Mouse (Mus musculus): ENCODE results near the gene Gm20509. TPM values are rescaled to one million over a fixed set of nuclear protein-coding genes. Genes with fewer than 3 reads are reported as not detected.
"Not testable (repeated sequence)": the region's sequence is repeated elsewhere in the genome, so short reads cannot be mapped to it uniquely, and the experiment has no call there.

The Gm20509 gene
- polyA plus RNA-seq, 1 experiment from 2014 or later: not detected

DNA sequence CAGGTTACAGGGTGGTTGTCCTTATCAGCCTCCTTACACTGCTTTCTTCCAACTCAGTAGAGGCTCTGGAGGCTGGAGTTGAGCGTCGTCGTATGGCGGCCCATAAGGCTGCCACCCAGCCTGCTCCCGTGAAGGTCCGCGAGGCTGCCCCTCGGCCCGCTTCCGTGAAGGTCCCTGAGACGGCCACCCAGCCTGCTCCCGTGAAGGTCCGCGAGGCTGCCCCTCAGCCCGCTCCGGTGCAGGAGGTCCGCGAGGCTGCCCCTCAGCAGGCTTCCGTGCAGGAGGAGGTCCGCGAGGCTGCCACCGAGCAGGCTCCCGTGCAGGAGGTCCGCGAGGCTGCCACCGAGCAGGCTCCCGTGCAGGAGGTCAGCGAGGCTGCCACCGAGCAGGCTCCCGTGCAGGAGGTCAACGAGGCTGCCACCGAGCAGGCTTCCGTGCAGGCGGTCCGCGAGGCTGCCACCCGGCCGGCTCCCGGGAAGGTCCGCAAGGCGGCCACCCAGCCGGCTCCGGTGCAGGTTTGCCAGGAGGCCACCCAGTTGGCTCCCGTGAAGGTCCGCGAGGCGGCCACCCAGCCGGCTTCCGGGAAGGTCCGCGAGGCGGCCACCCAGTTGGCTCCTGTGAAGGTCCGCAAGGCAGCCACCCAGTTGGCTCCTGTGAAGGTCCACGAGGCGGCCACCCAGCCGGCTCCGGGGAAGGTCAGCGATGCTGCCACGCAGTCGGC is 1.0 kb downstream of the Gm20509 start:
- 5% methylated on average over 60 of the region's 60 CpGs for WGBS
- H3K27me3 ChIP-seq: peaks cover 44% of the 10 kb centered on the region
- peak; percentile 30; the same call in 1 of the 2 replicates for ATAC-seq (ENCODE audit: insufficient number of reproducible peaks, insufficient read depth, low FRiP score, low TSS enrichment, low read depth)
- no peak overlapping the region for H3K27ac ChIP-seq
- H3K9ac ChIP-seq: peak overlapping the region; percentile 73
- peaks cover 9% of the 10 kb centered on the region for H3K4me1 ChIP-seq
- peak overlapping the region; percentile 89 for H3K4me2 ChIP-seq
- no peaks in the 10 kb centered on the region for H3K36me3 ChIP-seq
- H3K9me3 ChIP-seq: no peaks in the 10 kb centered on the region
- H3K4me3 ChIP-seq: peak overlapping the region; percentile 47

DNA sequence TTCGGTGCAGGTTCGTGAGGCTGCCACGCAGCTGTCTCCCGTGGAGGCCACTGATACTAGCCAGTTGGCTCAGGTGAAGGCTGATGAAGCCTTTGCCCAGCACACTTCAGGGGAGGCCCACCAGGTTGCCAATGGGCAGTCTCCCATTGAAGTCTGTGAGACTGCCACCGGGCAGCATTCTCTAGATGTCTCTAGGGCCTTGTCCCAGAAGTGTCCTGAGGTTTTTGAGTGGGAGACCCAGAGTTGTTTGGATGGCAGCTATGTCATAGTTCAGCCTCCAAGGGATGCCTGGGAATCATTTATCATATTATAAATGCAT is 1.6 kb downstream of the Gm20509 start:
- Histone ChIP-seq H3K4me3 (peak overlapping the region; percentile 47), H3K36me3 (no peaks in the 10 kb centered on the region), H3K9me3 (no peaks in the 10 kb centered on the region), H3K4me1 (peaks cover 9% of the 10 kb centered on the region), H3K27me3 (peaks cover 44% of the 10 kb centered on the region), H3K4me2 (peak overlapping the region; percentile 89), H3K27ac (no peak overlapping the region), H3K9ac (peak overlapping the region; percentile 73; the same call in 1 of the 2 replicates)
- ATAC-seq (ENCODE audit: insufficient number of reproducible peaks, insufficient read depth, low FRiP score, low TSS enrichment, low read depth): no peak
- WGBS: 41% methylated on average over 5 of the region's 5 CpGs

DNA sequence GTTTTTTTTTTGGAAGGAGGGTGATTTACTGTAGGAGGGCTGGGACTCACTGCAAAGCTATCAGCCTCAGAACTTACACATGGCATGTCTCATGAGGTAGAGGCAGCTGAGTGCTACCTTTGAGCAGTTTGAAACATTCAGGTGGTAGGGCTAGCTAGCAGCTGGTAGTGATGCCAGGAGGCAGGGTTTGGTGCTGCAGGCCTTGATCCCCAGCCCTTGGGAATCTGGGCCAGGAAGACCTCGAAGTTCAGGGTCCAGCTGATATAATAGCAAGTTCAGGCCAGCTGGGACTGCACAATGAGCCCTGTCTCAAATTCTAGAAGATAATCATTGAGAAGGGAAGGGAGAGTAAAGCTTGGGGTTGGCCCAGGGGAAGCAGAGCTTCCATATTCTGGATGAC is 2.9 kb downstream of the Gm20509 start:
- no peak for ATAC-seq (ENCODE audit: insufficient number of reproducible peaks, insufficient read depth, low FRiP score, low TSS enrichment, low read depth)

DNA sequence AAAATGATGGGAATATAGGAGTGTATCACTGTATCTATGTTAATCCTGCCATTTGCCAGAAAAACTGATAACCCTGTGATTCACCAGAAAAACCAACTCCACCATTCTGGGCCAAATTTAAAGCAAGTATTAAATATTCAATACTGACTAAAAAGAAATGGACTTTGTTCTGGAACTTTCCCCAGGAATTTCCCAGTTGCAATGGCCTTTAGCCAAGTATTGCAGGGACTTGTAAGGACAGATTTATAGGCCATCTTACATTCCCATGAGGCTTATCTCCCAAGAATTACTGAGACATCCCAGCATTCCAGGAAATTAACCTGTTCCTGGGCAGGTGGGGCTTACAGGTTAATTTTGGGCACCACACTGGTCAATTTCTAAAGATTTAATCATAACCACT is 3.5 kb downstream of the Gm20509 start:
- Histone ChIP-seq H3K27ac (no peak overlapping the region), H3K4me3 (no peak overlapping the region), H3K36me3 (no peaks in the 10 kb centered on the region), H3K4me1 (peaks cover 9% of the 10 kb centered on the region), H3K9ac (no peak overlapping the region), H3K4me2 (no peak overlapping the region), H3K27me3 (peaks cover 44% of the 10 kb centered on the region), H3K9me3 (no peaks in the 10 kb centered on the region)
- no peak for ATAC-seq (ENCODE audit: insufficient number of reproducible peaks, insufficient read depth, low FRiP score, low TSS enrichment, low read depth)

More for the DNA sequence above, 2.9 kb downstream of the Gm20509 start:
- Histone ChIP-seq H3K4me2 (no peak overlapping the region), H3K4me1 (peaks cover 9% of the 10 kb centered on the region), H3K9me3 (no peaks in the 10 kb centered on the region), H3K36me3 (no peaks in the 10 kb centered on the region), H3K4me3 (no peak overlapping the region), H3K27ac (no peak overlapping the region), H3K9ac (no peak overlapping the region), H3K27me3 (peaks cover 44% of the 10 kb centered on the region)
- WGBS: 62% methylated on average over 1 of the region's 1 CpGs

DNA sequence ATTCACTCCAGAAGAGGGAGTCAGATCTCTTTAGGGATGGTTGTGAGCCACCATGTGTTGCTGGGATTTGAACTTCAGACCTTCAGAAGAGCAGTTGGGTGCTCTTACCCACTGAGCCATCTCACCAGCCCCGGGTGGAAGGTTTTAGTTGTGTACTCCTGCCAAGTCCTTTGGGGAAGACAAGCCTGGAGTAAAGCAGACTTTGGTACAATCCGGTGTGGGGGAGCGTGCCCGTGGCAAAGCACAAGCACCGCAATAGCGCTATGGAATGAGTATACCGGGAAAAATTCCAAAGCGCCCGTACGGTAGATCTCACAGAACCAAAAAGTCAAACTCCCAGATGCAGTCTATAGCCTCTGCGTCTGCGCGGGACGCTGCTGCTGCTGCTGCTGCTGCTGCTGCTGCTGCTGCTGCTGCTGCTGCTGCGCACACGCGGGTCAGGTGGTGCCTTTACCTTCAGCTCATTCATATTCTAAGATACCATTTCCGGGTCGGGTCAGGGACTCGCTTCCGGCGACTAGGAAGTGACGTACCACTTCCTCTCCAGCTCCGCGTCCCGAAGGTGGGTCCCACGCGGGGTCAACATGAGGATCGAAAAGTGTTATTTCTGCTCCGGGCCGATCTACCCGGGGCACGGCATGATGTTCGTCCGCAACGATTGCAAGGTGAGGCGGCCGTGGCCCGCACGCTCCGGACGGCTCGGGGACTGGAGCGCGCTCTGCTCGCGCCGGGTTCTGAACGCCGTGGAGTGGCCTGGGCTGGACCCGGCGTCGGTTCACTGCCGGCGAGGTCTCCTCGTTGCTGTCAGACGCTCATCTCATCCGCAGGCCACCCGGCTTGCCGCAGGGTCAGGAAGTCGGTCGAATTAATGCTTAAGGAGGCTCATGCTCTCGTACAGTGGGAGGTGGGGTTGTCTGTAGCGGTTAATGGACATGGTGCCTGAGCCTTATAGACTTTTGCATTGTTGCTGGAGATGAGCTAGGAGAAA is 10.9 kb downstream of the Gm20509 start, which contains the start of gene Rsl24d1:
Rsl24d1 (plus strand) TSS at position 508 of the 988 bp plus-strand sequence.
- Histone ChIP-seq H3K36me3 (peaks cover 29% of the 10 kb centered on the region), H3K9ac (peak within 1 kb of the TSS; percentile 82), H3K4me2 (peak within 1 kb of the TSS; percentile 77), H3K27ac (peak within 1 kb of the TSS; percentile 80), H3K4me3 (peak within 1 kb of the TSS; percentile 75), H3K27me3 (no peaks in the 10 kb centered on the region), H3K4me1 (peaks cover 7% of the 10 kb centered on the region; the same call in 1 of the 2 replicates), H3K9me3 (no peaks in the 10 kb centered on the region)
- ATAC-seq (ENCODE audit: insufficient number of reproducible peaks, insufficient read depth, low FRiP score, low TSS enrichment, low read depth): peak; percentile 92
- WGBS: under 1% methylated on average over 64 of the region's 64 CpGs

DNA sequence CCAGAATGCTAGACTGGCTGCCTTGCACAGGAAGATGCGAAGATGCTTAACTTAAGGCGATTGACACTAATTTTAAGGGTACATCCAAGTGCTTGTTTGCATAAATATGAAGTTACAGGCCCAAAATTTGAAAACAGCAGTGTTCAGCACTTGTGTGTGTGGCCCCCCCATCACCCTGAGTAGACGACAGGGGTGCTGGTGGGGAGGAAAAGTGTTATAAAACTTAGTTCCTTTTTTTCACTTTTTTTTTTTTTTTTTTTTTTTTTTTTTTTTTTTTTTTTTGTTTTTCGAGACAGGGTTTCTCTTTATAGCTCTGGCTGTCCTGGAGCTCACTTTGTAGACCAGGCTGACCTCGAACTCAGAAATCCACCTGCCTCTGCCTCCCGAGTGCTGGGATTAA is 14.4 kb downstream of the Gm20509 start:
- H3K27me3 ChIP-seq; H3K9ac ChIP-seq; H3K27ac ChIP-seq; H3K4me2 ChIP-seq; ATAC-seq (ENCODE audit: insufficient number of reproducible peaks, insufficient read depth, low FRiP score, low TSS enrichment, low read depth); H3K4me3 ChIP-seq; H3K9me3 ChIP-seq; H3K4me1 ChIP-seq: not testable (repeated sequence)
- 88% methylated on average over 5 of the region's 6 CpGs for WGBS
- H3K36me3 ChIP-seq: peaks cover 57% of the 10 kb centered on the region

DNA sequence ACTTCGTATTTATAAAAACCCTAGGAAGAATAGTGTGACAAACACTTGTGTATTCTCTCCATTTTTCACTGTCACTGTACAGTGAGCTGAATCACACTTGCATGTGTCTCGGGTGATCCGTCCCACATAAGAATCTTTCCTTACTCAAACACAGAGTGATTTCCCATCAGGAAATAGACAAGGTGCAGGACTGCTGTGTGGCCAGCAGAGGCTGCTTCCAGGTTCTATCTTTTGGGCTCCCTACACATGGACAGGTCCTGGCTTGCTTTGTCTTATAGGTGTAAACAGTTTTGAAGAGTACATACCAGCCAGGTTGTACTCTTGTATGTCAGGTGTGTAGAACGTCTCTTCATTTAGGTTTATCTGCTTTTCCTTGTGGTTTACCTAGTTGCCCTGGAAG is 15.7 kb downstream of the Gm20509 start:
- no peak overlapping the region for H3K27ac ChIP-seq
- H3K4me1 ChIP-seq: peaks cover 7% of the 10 kb centered on the region; the same call in 1 of the 2 replicates
- H3K27me3 ChIP-seq: no peaks in the 10 kb centered on the region
- H3K36me3 ChIP-seq: peaks cover 63% of the 10 kb centered on the region
- H3K4me3 ChIP-seq: no peak overlapping the region
- WGBS: 90% methylated on average over 4 of the region's 4 CpGs
- no peak overlapping the region for H3K9ac ChIP-seq
- H3K4me2 ChIP-seq: no peak overlapping the region
- no peaks in the 10 kb centered on the region for H3K9me3 ChIP-seq
- no peak for ATAC-seq (ENCODE audit: insufficient number of reproducible peaks, insufficient read depth, low FRiP score, low TSS enrichment, low read depth)

DNA sequence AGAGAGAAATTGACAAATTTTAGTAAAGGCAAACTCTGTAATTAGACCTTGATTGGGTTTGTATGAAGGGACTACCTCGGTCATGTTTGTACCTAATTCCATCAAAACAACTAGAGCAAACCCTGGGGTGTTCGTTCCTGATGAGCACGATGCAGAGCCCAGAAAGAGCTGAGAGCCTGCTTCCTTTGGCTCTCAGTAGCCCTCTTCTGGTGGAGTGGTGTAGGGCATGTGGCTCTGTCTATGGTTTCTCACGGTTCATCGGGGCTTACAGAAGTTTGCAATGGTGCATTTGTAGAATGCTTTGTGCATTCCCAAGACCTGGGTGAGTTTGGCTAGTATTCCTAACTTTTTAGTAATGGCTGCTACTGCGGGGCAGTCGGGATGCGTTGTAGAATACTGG is 19.5 kb downstream of the Gm20509 start:
- Histone ChIP-seq H3K27me3 (no peaks in the 10 kb centered on the region), H3K9ac (no peak overlapping the region), H3K9me3 (no peaks in the 10 kb centered on the region), H3K4me2 (no peak overlapping the region), H3K36me3 (peaks cover 79% of the 10 kb centered on the region), H3K27ac (no peak overlapping the region), H3K4me1 (no peaks in the 10 kb centered on the region), H3K4me3 (no peak overlapping the region)
- 81% methylated on average over 8 of the region's 8 CpGs for WGBS
- ATAC-seq (ENCODE audit: insufficient number of reproducible peaks, insufficient read depth, low FRiP score, low TSS enrichment, low read depth): no peak

DNA sequence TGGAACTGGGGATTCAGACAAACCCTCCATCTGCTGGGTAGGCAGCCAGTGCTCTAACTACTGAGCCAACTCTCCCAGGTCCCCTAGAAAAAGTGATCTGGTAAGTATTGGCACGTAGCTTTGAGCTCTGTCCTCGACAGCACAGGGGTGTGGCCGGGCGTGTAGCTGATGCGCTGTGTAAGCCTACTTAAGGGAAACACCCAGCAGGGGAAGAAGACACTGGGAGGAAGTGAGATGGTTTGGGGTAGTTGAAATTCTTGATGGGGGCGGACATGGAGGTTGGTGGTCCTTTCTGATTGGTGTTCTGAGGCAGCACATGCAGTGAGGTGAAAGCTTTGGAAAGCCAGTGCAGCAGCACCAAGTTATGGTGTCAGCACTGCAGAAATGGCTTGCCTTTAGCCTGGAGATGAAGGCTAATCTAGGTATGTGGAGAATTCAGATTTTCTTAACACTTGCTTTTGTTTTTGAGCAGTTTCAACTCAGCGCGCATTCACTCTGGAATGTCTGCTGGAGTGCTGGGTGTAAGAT is 22.8 kb downstream of the Gm20509 start:
- H3K27ac ChIP-seq: no peak overlapping the region
- peaks cover 88% of the 10 kb centered on the region for H3K36me3 ChIP-seq

DNA sequence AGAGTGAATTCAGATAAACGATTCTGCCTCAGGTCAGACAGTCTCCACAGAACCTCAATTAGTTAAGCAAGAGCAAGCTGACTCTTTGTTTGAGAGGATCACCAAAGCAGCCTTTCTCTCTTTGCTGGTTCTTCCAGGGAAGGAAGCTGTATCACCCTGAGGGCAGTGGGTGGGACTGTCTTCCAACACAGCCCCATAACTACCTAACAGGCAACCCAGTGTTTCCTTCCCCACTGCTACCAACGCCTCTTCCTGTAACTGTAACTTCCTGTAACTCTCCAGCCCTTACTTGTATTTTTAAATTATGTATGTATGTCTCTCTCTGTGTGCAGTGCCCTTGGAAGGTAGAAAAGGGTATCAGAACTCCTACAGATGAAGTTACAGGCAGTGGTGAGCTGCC is 25.2 kb downstream of the Gm20509 start:
- Histone ChIP-seq H3K9ac (no peak overlapping the region), H3K27ac (no peak overlapping the region), H3K4me2 (no peak overlapping the region), H3K27me3 (no peaks in the 10 kb centered on the region), H3K9me3 (no peaks in the 10 kb centered on the region), H3K4me1 (no peaks in the 10 kb centered on the region), H3K4me3 (no peak overlapping the region), H3K36me3 (peaks cover 69% of the 10 kb centered on the region)
- WGBS: 50% methylated on average over 2 of the region's 2 CpGs
- no peak for ATAC-seq (ENCODE audit: insufficient number of reproducible peaks, insufficient read depth, low FRiP score, low TSS enrichment, low read depth)

More for the DNA sequence above, 22.8 kb downstream of the Gm20509 start:
- no peak overlapping the region for H3K9ac ChIP-seq
- no peak for ATAC-seq (ENCODE audit: insufficient number of reproducible peaks, insufficient read depth, low FRiP score, low TSS enrichment, low read depth)
- H3K4me2 ChIP-seq: no peak overlapping the region
- H3K4me3 ChIP-seq: no peak overlapping the region
- WGBS: 91% methylated on average over 8 of the region's 8 CpGs
- H3K9me3 ChIP-seq: no peaks in the 10 kb centered on the region
- H3K4me1 ChIP-seq: no peaks in the 10 kb centered on the region
- no peaks in the 10 kb centered on the region for H3K27me3 ChIP-seq

DNA sequence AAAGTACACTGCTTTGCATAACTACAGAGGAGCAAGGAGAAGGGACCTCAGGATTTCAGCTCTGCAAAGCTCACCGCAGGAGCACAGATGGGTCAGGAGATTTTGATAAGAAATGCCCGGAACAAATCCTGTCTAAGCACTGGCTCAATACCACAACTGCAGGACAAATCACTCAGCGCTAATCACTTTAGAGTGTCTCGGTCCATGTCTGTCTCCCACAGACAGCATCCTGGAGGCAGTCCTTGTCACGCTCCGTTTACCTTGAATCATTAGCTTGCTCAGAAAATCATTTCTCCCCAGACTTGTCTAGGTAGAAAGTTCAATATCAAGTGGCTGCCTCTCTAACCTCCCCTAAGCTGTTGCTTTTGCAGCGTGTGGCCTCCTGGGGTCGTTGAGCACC is 27.6 kb downstream of the Gm20509 start:
- ATAC-seq (ENCODE audit: insufficient number of reproducible peaks, insufficient read depth, low FRiP score, low TSS enrichment, low read depth): no peak
- no peaks in the 10 kb centered on the region for H3K4me1 ChIP-seq
- H3K36me3 ChIP-seq: peaks cover 51% of the 10 kb centered on the region
- no peak overlapping the region for H3K4me3 ChIP-seq
- H3K27ac ChIP-seq: no peak overlapping the region
- 77% methylated on average over 8 of the region's 8 CpGs for WGBS
- H3K9ac ChIP-seq: no peak overlapping the region
- H3K9me3 ChIP-seq: no peaks in the 10 kb centered on the region
- H3K27me3 ChIP-seq: no peaks in the 10 kb centered on the region
- no peak overlapping the region for H3K4me2 ChIP-seq
